In genomic region chr5:134568964-134569491, GRCm38 (mm10) we compare ENCODE assay signal across 12 mouse cellular contexts. TPM values are rescaled to one million over a fixed set of nuclear protein-coding genes. Genes with fewer than 3 reads are reported as not detected.
A peak's percentile ranks its signal among the peaks of the same experiment; 100 is the strongest.
DNase-seq lines count a peak whose midpoint lies in the region; ATAC-seq and TF ChIP-seq lines count a peak whose summit lies in the region.
"Had no signal": no experiment of that assay in that cellular context is flagged by ENCODE, and none has a peak within 500 bp of the region (broad histone marks: within the 10 kb centered on the region; RNA-seq: fewer than 3 reads in every experiment).

No protein-coding gene starts in this region.

- H3K9me3 ChIP-seq in hindbrain, embryonic 13.5 days: no peaks in the 10 kb centered on the region
- no peaks in the 10 kb centered on the region for H3K9me3 ChIP-seq in hindbrain, embryonic 11.5 days (ENCODE audit: control insufficient read depth, low read length)
- no peaks in the 10 kb centered on the region for H3K9me3 ChIP-seq in ES-E14 (ENCODE audit: control insufficient read depth, insufficient read depth, low read depth, low read length)
- H3K9me3 ChIP-seq: G1E had no signal

- H3K4me3 ChIP-seq in hindbrain, embryonic 13.5 days: no peak overlapping the region
- H3K4me3 ChIP-seq in hindbrain, embryonic 11.5 days (ENCODE audit: low read depth, low read length): no peak overlapping the region
- no peak overlapping the region for H3K4me3 ChIP-seq in ES-E14 (ENCODE audit: insufficient read depth in 1 of 2, low read depth in 1 of 2, low read length in 2 of 2, poor library complexity in 1 of 2, severe bottlenecking in 1 of 2)
- H3K4me3 ChIP-seq in embryonic fibroblast, embryonic 13.5 days (ENCODE audit: insufficient read depth, low read length): no peak overlapping the region

- H3K4me2 ChIP-seq in hindbrain, embryonic 13.5 days: no peak overlapping the region
- no peak overlapping the region for H3K4me2 ChIP-seq in hindbrain, embryonic 11.5 days (replicated peaks; ENCODE audit: low read depth, low read length)

- H3K27me3 ChIP-seq in hindbrain, embryonic 13.5 days: no peaks in the 10 kb centered on the region
- no peaks in the 10 kb centered on the region for H3K27me3 ChIP-seq in hindbrain, embryonic 11.5 days (ENCODE audit: control insufficient read depth, insufficient read depth, low read length)

- no peak overlapping the region for H3K27ac ChIP-seq in hindbrain, embryonic 13.5 days
- no peak overlapping the region for H3K27ac ChIP-seq in hindbrain, embryonic 11.5 days (ENCODE audit: low read depth, low read length)
- H3K27ac ChIP-seq in ES-E14 (ENCODE audit: insufficient read depth, low read depth, low read length, poor library complexity, severe bottlenecking): peak overlapping the region; percentile 54; the same call in 1 of the 2 replicates
- H3K27ac ChIP-seq in embryonic fibroblast, embryonic 13.5 days (ENCODE audit: insufficient read depth, low read length): peak overlapping the region; percentile 76
- H3K27ac ChIP-seq: liver, embryonic 14.5 days had no signal

- no peak for DNase-seq in hindbrain, embryonic 11.5 days (ENCODE audit: low spot score)
- no peak for DNase-seq in ES-E14 (ENCODE audit: low read depth, low spot score)
- DNase-seq in kidney, postnatal 25 days: peak; percentile 37 to 73
- DNase-seq in cerebellum, postnatal 14 days: no peak
- DNase-seq in cerebellum, adult 11 months: no peak
- DNase-seq in urinary bladder, postnatal 25 days (ENCODE audit: low spot score): no peak
- DNase-seq: cerebellum, adult 18-20 months; thymus, postnatal 25 days had no signal

- TF ChIP-seq CTCF in embryonic fibroblast, embryonic 13.5 days (IDR thresholded peaks at IDR 0.05; ENCODE audit: borderline replicate concordance, insufficient read depth, low read length): no peak

- 56% methylated on average over 8 of the region's 8 CpGs for WGBS in hindbrain, embryonic 13.5 days
- 61% methylated on average over 8 of the region's 8 CpGs for WGBS in hindbrain, embryonic 11.5 days

- in situ Hi-C loops in ES-E14 (cut with MboI; ENCODE audit: low sequenced_read_pairs in 2 of 2, unreplicated experiment in 2 of 2): no loop called here

- H3K9ac ChIP-seq in hindbrain, embryonic 13.5 days: 0 out of 2 replicates have a peak overlapping the region, but pooled peaks have one; percentile 13
- no peak overlapping the region for H3K9ac ChIP-seq in hindbrain, embryonic 11.5 days (ENCODE audit: low read depth, low read length)
- no peak overlapping the region; the same call in 1 of the 2 replicates for H3K9ac ChIP-seq in ES-E14 (ENCODE audit: insufficient read depth, low read depth, low read length, poor library complexity, severe bottlenecking)
- H3K9ac ChIP-seq: liver, embryonic 14.5 days had no signal

- H3K4me1 ChIP-seq in hindbrain, embryonic 13.5 days (replicated peaks): peaks cover 12% of the 10 kb centered on the region
- peaks cover 3% of the 10 kb centered on the region; the same call in 1 of the 2 replicates for H3K4me1 ChIP-seq in hindbrain, embryonic 11.5 days (replicated peaks; ENCODE audit: control insufficient read depth, insufficient read depth, low read length)
- peaks cover 3 to 27% of the 10 kb centered on the region in 2 experiments; a peak in 3 of 4 replicates for H3K4me1 ChIP-seq in ES-E14 (ENCODE audit: control insufficient read depth in 2 of 2, insufficient read depth in 2 of 2, low read length in 2 of 2, poor library complexity in 1 of 2)
- no peaks in the 10 kb centered on the region for H3K4me1 ChIP-seq in embryonic fibroblast, embryonic 13.5 days (ENCODE audit: control insufficient read depth, insufficient read depth, low read length)

- TF ChIP-seq POLR2A in embryonic fibroblast, embryonic 13.5 days (IDR thresholded peaks at IDR 0.05; ENCODE audit: low read depth, low read length): peak; percentile 43

- ATAC-seq in hindbrain, embryonic 13.5 days (ENCODE audit: low FRiP score): no peak
- no peak for ATAC-seq in hindbrain, embryonic 11.5 days (ENCODE audit: low FRiP score)

- no peaks in the 10 kb centered on the region for H3K36me3 ChIP-seq in hindbrain, embryonic 13.5 days
- no peaks in the 10 kb centered on the region for H3K36me3 ChIP-seq in hindbrain, embryonic 11.5 days (ENCODE audit: control insufficient read depth, insufficient read depth, low read length)
- no peaks in the 10 kb centered on the region for H3K36me3 ChIP-seq in ES-E14 (ENCODE audit: control insufficient read depth, insufficient read depth, low read length, poor library complexity, severe bottlenecking)
- H3K36me3 ChIP-seq: G1E had no signal

TF ChIP-seq in ES-E14, 5 proteins besides CTCF, POLR2A, EP300 and RAD21:
- TF ChIP-seq MAFK (IDR thresholded peaks at IDR 0.05; ENCODE audit: insufficient read depth, low read depth, low read length) (no peak), CHD2 (IDR thresholded peaks at IDR 0.05; ENCODE audit: low read depth, low read length) (no peak)

RNA-seq across cellular contexts. Expression of gene Syna, which starts 9.1 kb away (rescaled TPM):
- 0.42 and 0.43 TPM in 2 replicates for polyA plus RNA-seq in hindbrain, embryonic 13.5 days (2015; fragmentation: Nextera tagmentation; extraction: Ambion mirVana)
- polyA plus RNA-seq in hindbrain, embryonic 11.5 days (2014; fragmentation: Nextera tagmentation; extraction: Ambion mirVana): not detected in 2 replicates
- 0.16 and 0.18 TPM in 2 replicates for total RNA-seq in ES-E14 (2012; rRNA removed)
- polyA plus RNA-seq in embryonic fibroblast, embryonic 13.5 days (2011; ENCODE audit: insufficient read length, low read depth, missing spikeins): 0.40 TPM in 1 of 2 replicates, not detected in the other
- polyA plus RNA-seq: G1E; liver, embryonic 14.5 days had no signal

RNA-seq across cellular contexts. Expression of gene Rfc2, which starts 12.1 kb away (rescaled TPM):
- polyA plus RNA-seq in hindbrain, embryonic 13.5 days (2015; fragmentation: Nextera tagmentation; extraction: Ambion mirVana): 192 and 194 TPM in 2 replicates
- polyA plus RNA-seq in hindbrain, embryonic 11.5 days (2014; fragmentation: Nextera tagmentation; extraction: Ambion mirVana): 291 and 298 TPM in 2 replicates
- total RNA-seq in ES-E14 (2012; rRNA removed): 165 and 168 TPM in 2 replicates
- 64.6 and 81.8 TPM in 2 replicates for polyA plus RNA-seq in embryonic fibroblast, embryonic 13.5 days (2011; ENCODE audit: insufficient read length, low read depth, missing spikeins)

RNA-seq across cellular contexts. Expression of gene Clip2, which starts 16.8 kb away (rescaled TPM):
- polyA plus RNA-seq in hindbrain, embryonic 13.5 days (2015; fragmentation: Nextera tagmentation; extraction: Ambion mirVana): 14.4 and 15.1 TPM in 2 replicates
- 7.4 and 8.0 TPM in 2 replicates for polyA plus RNA-seq in hindbrain, embryonic 11.5 days (2014; fragmentation: Nextera tagmentation; extraction: Ambion mirVana)
- 7.9 and 10.5 TPM in 2 replicates for total RNA-seq in ES-E14 (2012; rRNA removed)
- polyA plus RNA-seq in embryonic fibroblast, embryonic 13.5 days (2011; ENCODE audit: insufficient read length, low read depth, missing spikeins): 20.3 and 25.6 TPM in 2 replicates

RNA-seq across cellular contexts. Expression of gene Lat2, which starts 45.8 kb away (rescaled TPM):
- 5.7 and 6.0 TPM in 2 replicates for polyA plus RNA-seq in hindbrain, embryonic 13.5 days (2015; fragmentation: Nextera tagmentation; extraction: Ambion mirVana)
- polyA plus RNA-seq in hindbrain, embryonic 11.5 days (2014; fragmentation: Nextera tagmentation; extraction: Ambion mirVana): 0.77 and 3.1 TPM in 2 replicates
- total RNA-seq in ES-E14 (2012; rRNA removed): 3.6 and 4.3 TPM in 2 replicates
- polyA plus RNA-seq in embryonic fibroblast, embryonic 13.5 days (2011; ENCODE audit: insufficient read length, low read depth, missing spikeins): 0.40 and 2.3 TPM in 2 replicates

Comparison
In these comparisons a context has a peak if more than half of its experiments do, and no peak if none do; other contexts are left out.
1. H3K27ac ChIP-seq: peak in ES-E14 (single experiment) and embryonic fibroblast, embryonic 13.5 days (single experiment); none in hindbrain, embryonic 13.5 days (single experiment) and hindbrain, embryonic 11.5 days (single experiment).
2. DNase-seq: peak in kidney, postnatal 25 days (2 of 2); none in hindbrain, embryonic 11.5 days (single experiment), ES-E14 (single experiment), cerebellum, postnatal 14 days (0 of 2), cerebellum, adult 11 months (single experiment) and urinary bladder, postnatal 25 days (single experiment).